Mouse (Mus musculus) intestine, postnatal 0 days (tissue): ENCODE data around the gene Ntan1. TPM values are rescaled to one million over a fixed set of nuclear protein-coding genes. Genes with fewer than 3 reads are reported as not detected.

ENCODE experiments used
- ATAC-seq: fragments of 200-750 bp; cut with Nextera tagmentation; 2 replicates; pipeline ENCODE4 v1.8.0; 2017; ENCODE audit warnings: mild to moderate bottlenecking, moderate TSS enrichment, moderate library complexity
- H3K27ac ChIP-seq: fragments of 300-500 bp; sonication (generic); 2 replicates; pipeline ENCODE4 v1.5.1; 2014; ENCODE audit warnings: mild to moderate bottlenecking, low read depth, low read length, moderate library complexity
- H3K27me3 ChIP-seq: fragments of 300-500 bp; sonication (generic); replicated peaks from 2 replicates; pipeline ENCODE4 v1.6.1; 2014; ENCODE audit warnings: low read length, mixed read lengths; ENCODE audit not compliant: control insufficient read depth, insufficient read depth
- H3K36me3 ChIP-seq: fragments of 300-500 bp; sonication (generic); 2 replicates; pipeline ENCODE4 v1.6.1; 2014; ENCODE audit warnings: mild to moderate bottlenecking, moderate library complexity; ENCODE audit not compliant: control insufficient read depth, insufficient read depth
- H3K4me1 ChIP-seq: fragments of 300-500 bp; sonication (generic); replicated peaks from 2 replicates; pipeline ENCODE4 v1.6.1; 2014; ENCODE audit warnings: antibody characterized with exemption, low read length, mixed read lengths; ENCODE audit not compliant: control insufficient read depth, insufficient read depth
- H3K4me2 ChIP-seq: fragments of 300-500 bp; sonication (generic); replicated peaks from 2 replicates; pipeline ENCODE4 v1.6.1; 2014; ENCODE audit warnings: low read depth, mild to moderate bottlenecking, moderate library complexity
- H3K4me3 ChIP-seq: fragments of 300-500 bp; sonication (generic); 2 replicates; pipeline ENCODE4 v1.5.1; 2014; ENCODE audit warnings: low read depth, low read length
- H3K9ac ChIP-seq: fragments of 300-500 bp; sonication (generic); 2 replicates; pipeline ENCODE4 v1.6.1; 2014; ENCODE audit warnings: mild to moderate bottlenecking, low read depth, low read length
- H3K9me3 ChIP-seq: fragments of 300-500 bp; sonication (generic); 2 replicates; pipeline ENCODE4 v1.6.1; 2016; ENCODE audit warnings: mixed run types; ENCODE audit not compliant: control insufficient read depth
- CTCF ChIP-seq: sonication (generic); IDR thresholded peaks from 2 replicates; pipeline ENCODE4 v1.5.1; 2016; ENCODE audit warnings: low read depth, mild to moderate bottlenecking, control low read depth, antibody characterized with exemption, moderate library complexity
- WGBS: fragments of 180-500 bp; shearing (Covaris S2); extraction: QIAGEN DNeasy Blood & Tissue Kit; methylation state at CpG from one replicate; pipeline ENCODE4 v1.1.7; 2014; 5-methylcytosine and 5-hydroxymethylcytosine counted together
- polyA plus RNA-seq: library from polyadenylated mRNA; unstranded; fragments of >200 nt; fragmentation: Nextera tagmentation; extraction: Ambion mirVana; gene quantifications from 2 replicates; pipeline ENCODE4 v1.2.1, GENCODE M21; 2015

The Ntan1 gene
- polyA plus RNA-seq, 1 experiment from 2014 or later, result 115 TPM

- no peak for ATAC-seq
- 77% methylated on average over 7 of the region's 7 CpGs for WGBS
- no peak for TF ChIP-seq CTCF
- Histone ChIP-seq H3K27me3 (no peaks in the 10 kb centered on the region), H3K4me2 (no peak overlapping the region), H3K9ac (no peak overlapping the region), H3K27ac (no peak overlapping the region), H3K36me3 (peaks cover 37% of the 10 kb centered on the region), H3K4me1 (no peaks in the 10 kb centered on the region), H3K9me3 (no peaks in the 10 kb centered on the region), H3K4me3 (no peak overlapping the region)
Observed at GRCm38 (mm10) chr16:13825781-13826490, 7.3 kb downstream of the Ntan1 start.

- H3K9ac ChIP-seq, result no peak overlapping the region
- no peak for TF ChIP-seq CTCF
- peaks cover 43% of the 10 kb centered on the region for H3K36me3 ChIP-seq
- H3K27me3 ChIP-seq, result no peaks in the 10 kb centered on the region
- WGBS, result 91% methylated on average over 4 of the region's 4 CpGs
- H3K9me3 ChIP-seq, result no peaks in the 10 kb centered on the region
- H3K4me2 ChIP-seq, result no peak overlapping the region
- no peaks in the 10 kb centered on the region for H3K4me1 ChIP-seq
- no peak overlapping the region for H3K27ac ChIP-seq
- ATAC-seq, result no peak
- H3K4me3 ChIP-seq, result no peak overlapping the region
Observed at GRCm38 (mm10) chr16:13826511-13826910, 7.9 kb downstream of the Ntan1 start.

DNA sequence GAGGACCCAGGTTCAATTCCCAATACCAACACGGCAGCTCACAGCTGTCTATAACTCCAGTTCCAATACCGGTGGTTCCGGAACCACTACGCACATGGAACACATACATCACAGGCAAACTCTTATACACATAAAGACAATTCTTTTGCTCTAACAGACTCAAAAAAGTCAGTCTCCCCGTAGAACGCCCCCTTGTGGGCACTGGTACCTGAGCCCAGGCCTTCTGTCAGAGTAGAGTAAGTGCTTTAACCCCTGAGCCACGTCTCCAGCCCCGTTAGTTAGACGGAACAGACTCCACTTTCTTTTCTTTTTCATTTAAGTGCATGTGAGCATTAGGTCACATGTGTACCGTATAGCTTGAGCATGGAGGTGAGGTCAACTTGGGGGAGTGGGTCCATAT lies 11.8 kb downstream of the Ntan1 start:
- H3K36me3 ChIP-seq, result peaks cover 80% of the 10 kb centered on the region
- 89% methylated on average over 10 of the region's 10 CpGs for WGBS
- H3K27me3 ChIP-seq, result no peaks in the 10 kb centered on the region
- no peak overlapping the region for H3K4me3 ChIP-seq
- no peak overlapping the region for H3K9ac ChIP-seq
- no peak for ATAC-seq
- 0 out of 2 replicates have a peak, but pooled peaks cover 4% of the 10 kb centered on the region for H3K4me1 ChIP-seq
- H3K9me3 ChIP-seq, result no peaks in the 10 kb centered on the region
- H3K27ac ChIP-seq, result no peak overlapping the region
- H3K4me2 ChIP-seq, result no peak overlapping the region
- peak; percentile 40 for TF ChIP-seq CTCF

- peak; percentile 43; the same call in 1 of the 2 replicates for ATAC-seq
- Histone ChIP-seq H3K4me2 (no peak overlapping the region), H3K4me1 (0 out of 2 replicates have a peak, but pooled peaks cover 4% of the 10 kb centered on the region), H3K36me3 (peaks cover 91% of the 10 kb centered on the region), H3K27me3 (no peaks in the 10 kb centered on the region), H3K9ac (no peak overlapping the region), H3K4me3 (no peak overlapping the region), H3K27ac (no peak overlapping the region), H3K9me3 (no peaks in the 10 kb centered on the region)
- no peak for TF ChIP-seq CTCF
- WGBS, result 71% methylated on average over 5 of the region's 5 CpGs
Observed at GRCm38 (mm10) chr16:13831606-13832005, 13.0 kb downstream of the Ntan1 start.

DNA sequence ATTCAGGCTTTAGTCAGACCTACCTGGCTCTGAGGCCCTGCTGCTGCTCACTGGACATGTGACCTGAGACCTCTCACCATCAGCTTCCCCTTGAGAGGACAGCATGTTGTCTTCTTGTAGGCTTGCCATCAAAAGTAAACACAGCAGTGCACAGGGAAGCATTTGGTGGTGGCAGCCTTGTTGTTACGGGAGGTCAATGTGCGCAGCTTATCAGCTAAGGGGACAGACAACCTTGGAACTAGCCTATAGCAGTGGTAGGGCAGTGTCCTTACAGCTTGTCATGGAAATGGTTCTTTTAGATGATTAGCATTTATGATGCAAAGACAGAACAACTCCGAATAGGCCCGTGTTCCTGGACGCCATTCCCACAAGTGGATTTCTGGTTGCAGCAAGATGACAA lies 15.7 kb downstream of the Ntan1 start:
- no peak for TF ChIP-seq CTCF
- H3K27me3 ChIP-seq, result no peaks in the 10 kb centered on the region
- no peak overlapping the region for H3K4me2 ChIP-seq
- 47% methylated on average over 5 of the region's 5 CpGs for WGBS
- H3K4me1 ChIP-seq, result 0 out of 2 replicates have a peak, but pooled peaks cover 4% of the 10 kb centered on the region
- peaks cover 92% of the 10 kb centered on the region for H3K36me3 ChIP-seq
- H3K9ac ChIP-seq, result no peak overlapping the region
- peak; percentile 81 for ATAC-seq
- H3K27ac ChIP-seq, result peak overlapping the region; percentile 73
- H3K4me3 ChIP-seq, result no peak overlapping the region
- no peaks in the 10 kb centered on the region for H3K9me3 ChIP-seq

DNA sequence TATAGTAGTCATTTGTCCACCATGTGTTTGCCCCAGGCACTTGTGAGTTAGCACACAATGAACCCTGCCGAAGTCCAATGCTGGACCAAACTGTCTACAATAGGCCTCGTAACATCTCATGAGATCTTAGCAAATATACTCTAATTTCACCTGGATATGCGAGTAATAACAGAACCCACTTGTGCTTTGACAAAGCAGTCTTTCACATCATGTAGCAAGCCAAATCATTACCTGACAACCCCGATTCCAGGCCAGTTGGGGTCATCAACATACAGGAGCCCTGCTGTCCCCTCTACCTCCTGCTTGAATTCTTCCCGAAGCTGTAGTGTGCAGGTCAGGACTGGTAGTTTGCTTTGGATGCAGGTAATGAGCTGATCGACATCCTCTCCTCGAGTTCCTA lies 21.4 kb downstream of the Ntan1 start:
- Histone ChIP-seq H3K4me3 (no peak overlapping the region), H3K27me3 (no peaks in the 10 kb centered on the region), H3K4me2 (no peak overlapping the region), H3K9me3 (no peaks in the 10 kb centered on the region), H3K27ac (no peak overlapping the region; the same call in 1 of the 2 replicates), H3K36me3 (peaks cover 92% of the 10 kb centered on the region), H3K9ac (no peak overlapping the region), H3K4me1 (no peaks in the 10 kb centered on the region)
- TF ChIP-seq CTCF, result no peak
- 91% methylated on average over 7 of the region's 7 CpGs for WGBS
- no peak for ATAC-seq
